Mouse (Mus musculus) right cerebral cortex, postnatal 4 days (tissue): ENCODE measurements around the gene Dnal1.

Experiments
- DNase-seq: peaks from one replicate; pipeline ENCODE4 v3.0.0-alpha.2; 2022

Dnal1 gene

DNA sequence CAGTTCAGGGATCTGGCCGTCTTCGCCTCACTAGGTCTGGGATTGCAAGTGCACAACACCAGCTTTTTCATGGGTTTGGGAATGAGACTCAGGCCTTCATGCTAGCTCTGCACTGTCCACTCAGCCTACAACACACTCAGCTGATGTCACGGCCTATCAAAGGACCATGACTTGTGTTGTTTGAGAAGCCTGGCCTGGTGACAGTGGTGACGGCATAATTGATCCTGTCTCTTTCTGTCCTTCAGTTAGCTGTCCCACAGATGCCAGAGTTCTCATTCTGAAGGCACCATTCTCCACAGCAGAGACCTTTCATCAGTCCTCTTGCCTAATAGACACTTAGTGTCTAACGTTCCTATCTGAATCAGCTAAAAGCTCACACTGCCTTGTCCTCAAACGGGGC, 14.4 kb downstream of the Dnal1 start:
- DNase-seq: no peak

GRCm38 (mm10) chr12:84129931-84130330, 15.8 kb downstream of the Dnal1 start:
- no peak for DNase-seq

- DNase-seq: peak; percentile 42
These were observed 18.1 kb downstream of the Dnal1 start for GRCm38 (mm10) chr12:84132265-84132664.

DNA sequence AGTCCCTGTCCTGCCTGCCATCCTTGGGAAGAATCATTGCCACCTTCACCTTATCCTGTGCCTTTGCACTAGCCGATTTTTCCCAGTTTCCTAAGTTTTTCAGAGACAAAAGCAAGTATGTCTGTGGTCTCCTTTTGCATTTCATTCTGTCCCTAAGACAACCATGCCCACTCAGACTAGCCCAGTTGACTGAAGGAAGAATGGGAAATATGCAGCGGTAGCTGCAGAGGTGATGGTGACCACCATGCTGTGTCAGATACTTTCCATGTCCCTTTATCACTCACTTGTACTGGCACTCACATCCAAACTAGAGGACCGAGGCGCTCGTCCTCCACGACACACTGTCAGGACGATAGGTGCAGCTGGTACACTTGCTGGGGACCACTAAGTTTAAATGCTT, 23.0 kb downstream of the Dnal1 start:
- no peak for DNase-seq

- DNase-seq: no peak
These were observed 26.0 kb downstream of the Dnal1 start for GRCm38 (mm10) chr12:84140135-84140534.

- DNase-seq: no peak
These were observed 27.1 kb downstream of the Dnal1 start for GRCm38 (mm10) chr12:84141271-84141670.

DNA sequence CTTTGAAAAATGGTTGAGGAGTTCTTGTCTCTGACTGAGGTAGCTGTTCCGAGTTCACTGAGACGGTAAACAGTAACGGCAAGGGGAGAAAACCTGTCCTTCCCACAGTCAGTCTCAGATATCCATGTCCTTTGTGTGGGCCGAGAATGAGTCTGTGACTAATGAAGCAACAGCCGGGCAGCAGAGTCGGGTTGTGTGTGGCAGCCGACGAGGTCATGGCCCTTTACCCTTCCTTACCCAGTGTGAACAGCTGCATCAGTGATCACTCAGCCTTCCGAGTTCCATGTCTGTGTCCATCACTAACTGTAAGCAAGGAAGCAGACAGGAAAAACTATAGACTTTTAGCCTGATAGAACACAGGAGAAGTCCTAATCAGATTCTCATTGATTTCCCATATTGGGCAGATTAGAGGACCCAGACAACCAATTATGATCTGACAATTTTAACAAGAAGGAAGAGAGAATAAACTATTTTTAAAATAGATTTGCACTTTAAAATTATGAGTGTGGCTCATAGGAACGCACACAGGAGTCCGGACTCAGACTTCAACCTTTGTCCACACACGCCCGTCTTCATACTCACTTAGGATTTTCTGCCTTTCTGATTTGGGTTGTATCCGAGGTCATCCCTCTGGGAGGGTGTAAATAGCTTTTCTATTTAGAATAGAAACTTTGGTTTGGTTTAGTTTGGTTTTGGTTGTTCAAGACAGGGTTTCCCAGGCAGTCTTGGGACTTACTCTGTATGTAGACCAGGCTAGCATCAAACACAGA, 28.3 kb downstream of the Dnal1 start:
- DNase-seq: no peak

- DNase-seq: peak; percentile 83
These were observed 33.9 kb downstream of the Dnal1 start, which contains the start of gene Pnma1 for GRCm38 (mm10) chr12:84147954-84148621. Gene Pnma1 (minus strand): TSS chr12:84148489.

DNA sequence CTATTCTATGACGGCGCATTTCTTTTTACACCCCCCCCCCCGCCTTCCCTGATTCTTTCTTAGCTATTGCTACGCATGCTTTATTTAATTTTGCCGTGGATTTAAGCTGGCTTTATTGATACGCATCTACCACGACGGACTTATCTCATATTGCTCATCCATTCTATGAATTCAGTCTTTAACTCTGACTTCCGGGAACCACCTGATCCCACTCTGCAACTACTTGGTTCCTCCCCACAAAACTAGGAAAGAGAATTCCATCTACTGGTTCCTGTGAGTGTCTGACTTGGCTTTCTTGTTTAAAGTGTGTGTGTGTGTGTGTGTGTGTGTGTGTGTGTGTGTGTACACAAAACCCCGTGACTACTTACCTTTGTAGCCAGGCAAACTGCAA, 34.5 kb downstream of the Dnal1 start:
- no peak for DNase-seq

DNA sequence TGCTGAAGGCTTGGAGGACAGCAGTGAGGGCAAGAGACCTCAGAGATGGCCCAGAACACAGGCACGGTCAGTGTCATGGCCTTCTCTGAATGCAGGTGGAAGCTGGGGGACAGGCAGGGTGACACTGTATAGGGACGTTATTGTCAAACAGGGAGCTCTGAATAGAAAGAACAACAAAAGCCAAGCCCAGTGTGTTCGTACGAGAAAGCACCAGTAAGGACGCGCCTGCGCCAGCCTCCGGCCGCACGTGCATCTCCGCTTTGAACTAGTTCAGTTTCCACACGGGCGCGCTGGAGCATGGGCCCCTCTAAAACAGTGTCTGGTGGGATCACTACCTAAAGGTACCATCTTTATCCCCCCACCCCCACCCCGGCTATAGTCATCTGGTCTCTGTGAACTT, 35.8 kb downstream of the Dnal1 start:
- no peak for DNase-seq

- DNase-seq: no peak
These were observed 36.8 kb downstream of the Dnal1 start for GRCm38 (mm10) chr12:84150976-84151375.

DNA sequence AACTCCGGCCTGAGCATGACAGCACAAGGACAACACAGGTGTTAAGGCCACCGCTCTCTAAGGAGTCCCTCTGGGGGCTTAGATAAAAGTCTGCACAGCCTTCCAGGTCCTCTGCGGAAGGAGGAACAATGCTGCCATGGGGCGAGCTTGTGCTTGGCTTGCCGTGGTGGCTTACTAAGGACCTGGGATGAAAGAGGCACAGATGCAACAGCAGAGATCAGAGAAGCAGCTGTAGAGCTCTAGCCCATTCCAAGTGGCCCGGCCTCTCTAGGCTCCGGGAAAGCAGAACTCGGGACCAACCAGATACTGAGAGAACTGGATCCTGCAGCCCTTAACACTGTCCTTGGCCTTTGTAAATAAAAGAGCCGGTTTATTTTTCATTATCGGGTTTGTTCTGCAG, 37.7 kb downstream of the Dnal1 start:
- DNase-seq: no peak

- no peak for DNase-seq
These were observed 38.4 kb downstream of the Dnal1 start for GRCm38 (mm10) chr12:84152352-84153190.

- DNase-seq: no peak
These were observed 39.2 kb downstream of the Dnal1 start for GRCm38 (mm10) chr12:84153414-84153813.

DNA sequence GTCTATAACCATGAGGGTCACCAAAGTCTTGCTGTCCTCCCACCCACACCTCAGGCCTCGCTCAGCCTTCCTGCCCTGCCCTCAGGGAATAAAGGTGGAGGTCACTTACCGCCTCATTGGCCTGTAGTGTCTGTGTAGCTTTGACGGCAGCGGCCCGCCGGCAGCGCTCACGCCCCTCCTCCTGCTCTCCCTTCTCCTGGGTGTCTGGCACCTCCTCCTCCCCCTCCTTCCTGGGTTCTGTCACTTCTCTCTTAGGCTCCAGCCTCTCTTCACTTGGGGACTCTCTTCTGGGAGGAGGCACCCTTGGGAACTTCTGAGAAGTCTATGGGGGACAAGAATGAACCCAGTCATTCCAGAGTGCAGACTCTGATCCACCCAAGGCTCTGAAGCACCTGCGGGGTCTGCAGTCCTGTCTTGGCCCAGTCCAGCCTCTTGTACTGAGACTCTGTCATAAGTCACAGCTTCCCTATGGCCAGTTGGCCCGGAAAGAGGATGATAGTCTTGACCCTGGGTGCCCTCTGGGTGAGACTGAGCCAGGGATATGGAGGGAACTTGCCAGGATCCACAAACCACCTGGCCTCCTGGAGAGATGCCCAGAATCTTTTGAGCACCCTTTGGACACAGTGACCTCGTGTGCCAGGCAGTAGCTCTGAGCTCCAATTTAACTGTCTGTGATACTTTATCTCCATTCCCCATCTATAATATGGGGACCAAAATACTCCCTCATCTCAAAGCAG, 40.8 kb downstream of the Dnal1 start:
- DNase-seq: no peak

DNA sequence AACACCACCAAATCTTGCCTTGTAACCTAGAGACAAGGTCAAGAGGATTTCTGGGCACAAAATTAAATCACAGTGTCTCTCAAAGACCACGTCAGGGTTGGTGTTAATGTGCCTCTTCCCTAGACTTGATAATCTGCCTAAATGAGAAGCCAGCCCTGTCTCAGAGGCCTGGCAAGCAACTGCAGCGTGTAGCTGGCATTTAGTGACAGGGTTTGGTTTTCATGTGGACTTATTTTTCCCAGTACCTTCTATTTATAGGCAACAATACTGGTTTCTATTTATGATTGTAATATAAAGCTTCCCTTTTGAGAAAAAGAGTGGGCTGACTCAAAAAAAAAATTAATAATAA, 41.3 kb downstream of the Dnal1 start:
- no peak for DNase-seq

- no peak for DNase-seq
These were observed 42.0 kb downstream of the Dnal1 start for GRCm38 (mm10) chr12:84156210-84156609.

- DNase-seq: no peak
These were observed 44.0 kb downstream of the Dnal1 start for GRCm38 (mm10) chr12:84158156-84158555.

DNA sequence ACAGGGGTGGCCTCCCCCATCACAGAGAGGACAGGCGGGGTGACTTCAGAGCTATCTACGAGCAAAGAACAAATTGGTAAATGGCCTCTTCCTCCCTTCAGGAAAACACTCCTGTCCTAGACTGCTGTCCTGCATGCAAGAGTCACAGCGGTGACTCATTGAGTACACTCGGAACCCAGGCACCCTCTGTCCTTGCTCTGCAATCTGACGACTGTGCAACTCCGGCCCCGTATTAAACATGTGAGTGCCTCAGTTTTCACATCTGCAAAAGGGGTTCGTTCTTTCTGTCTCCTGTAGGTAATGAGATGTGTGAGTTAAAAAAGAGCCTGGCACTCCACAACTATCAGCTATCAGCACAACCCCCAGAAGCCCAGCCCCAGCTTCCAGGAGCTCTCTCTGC, 46.3 kb downstream of the Dnal1 start:
- DNase-seq: no peak

DNA sequence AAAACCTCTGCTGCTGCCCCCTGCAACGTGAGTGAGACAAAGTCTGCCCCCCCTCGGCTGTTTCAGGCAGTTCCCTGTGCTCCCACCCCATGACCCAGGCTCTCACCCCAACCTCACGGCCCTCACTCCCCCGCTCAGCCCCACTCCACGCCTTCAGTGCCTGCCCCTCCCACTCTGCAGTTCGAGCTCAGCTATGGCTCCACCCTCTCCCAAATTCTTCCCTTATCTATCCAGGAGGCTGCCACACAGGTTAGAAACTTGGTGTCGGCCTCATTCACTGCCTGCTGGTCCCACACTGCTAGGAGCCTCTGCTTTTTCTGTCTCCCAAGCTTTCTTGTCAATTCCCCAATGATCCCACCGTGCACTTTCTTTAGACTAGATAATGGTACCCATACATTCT, 47.0 kb downstream of the Dnal1 start:
- DNase-seq: no peak

GRCm38 (mm10) chr12:84161616-84162433, 47.7 kb downstream of the Dnal1 start:
- no peak for DNase-seq

DNA sequence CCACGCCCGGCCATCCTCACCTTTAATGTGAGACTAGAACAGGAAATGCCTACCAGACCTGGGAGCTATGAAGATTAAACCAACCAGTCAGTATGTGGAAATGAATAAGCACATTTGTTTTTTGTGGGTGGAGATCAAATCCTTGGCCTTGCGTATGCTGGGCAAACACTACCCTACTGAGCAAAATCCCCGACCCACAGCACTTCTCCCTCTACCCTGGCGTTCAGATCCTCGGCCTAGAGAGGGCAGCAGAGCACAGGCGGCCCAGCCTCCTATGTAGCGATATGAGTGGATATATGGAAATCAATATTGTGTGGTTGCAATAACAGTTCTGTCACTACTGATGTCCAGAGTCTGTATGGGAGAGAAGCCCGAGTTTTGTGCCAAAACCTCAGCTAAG, 49.0 kb downstream of the Dnal1 start:
- DNase-seq: no peak
